Mouse (Mus musculus) liver, postnatal 0 days (tissue): Measurements from ENCODE around the gene Wdr70.

Experiments used
- CTCF ChIP-seq: sonication (generic); IDR thresholded peaks from 2 replicates; pipeline ENCODE4 v1.5.1; 2016; ENCODE audit warnings: antibody characterized with exemption, low read depth
- EP300 ChIP-seq: IDR thresholded peaks from 2 replicates; pipeline ENCODE4 v1.6.1; 2016; ENCODE audit warnings: antibody characterized with exemption, low read depth, mild to moderate bottlenecking

DNA sequence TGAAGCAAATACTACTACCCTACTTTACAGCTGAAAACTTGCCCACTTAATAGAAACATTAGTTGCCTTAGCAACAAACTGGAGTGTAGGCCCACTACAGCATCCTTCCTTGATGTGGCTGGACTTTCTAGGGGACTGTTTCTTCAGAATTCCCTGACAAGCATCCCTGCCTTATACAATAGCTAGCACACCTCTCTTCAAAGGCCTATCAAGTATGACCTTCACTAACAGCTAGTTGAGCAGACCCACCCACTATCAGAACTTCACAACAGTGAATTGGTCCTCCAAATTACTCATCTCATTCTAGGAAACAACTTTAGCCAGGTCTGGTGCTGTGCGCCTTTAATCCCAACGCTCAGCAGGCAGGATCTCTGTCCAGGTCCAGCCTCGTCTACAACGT is 11.7 kb downstream of the Wdr70 start:
- TF ChIP-seq CTCF (no peak), EP300 (no peak)
